Mouse (Mus musculus) ES-Bruce4 (cell line): ENCODE data around the gene Gnaz. TPM values are rescaled to one million over a fixed set of nuclear protein-coding genes. Genes with fewer than 3 reads are reported as not detected.
A peak's percentile ranks its signal among the peaks of the same experiment; 100 is the strongest.

ENCODE experiments used
- H3K27ac ChIP-seq: 2 replicates; pipeline ENCODE4 v1.5.1; 2012; ENCODE audit warnings: low read length, inconsistent platforms; ENCODE audit not compliant: insufficient read depth
- H3K27me3 ChIP-seq: 2 replicates; pipeline ENCODE4 v1.6.1; 2012; ENCODE audit warnings: mild to moderate bottlenecking, low read length, inconsistent platforms; ENCODE audit not compliant: control insufficient read depth, poor library complexity, insufficient read depth, severe bottlenecking
- H3K36me3 ChIP-seq: 2 replicates; pipeline ENCODE4 v1.6.1; 2012; ENCODE audit warnings: inconsistent platforms, mild to moderate bottlenecking, low read length, moderate library complexity; ENCODE audit not compliant: control insufficient read depth, poor library complexity, insufficient read depth, severe bottlenecking
- H3K4me1 ChIP-seq: one replicate; pipeline ENCODE4 v1.8.1; 2011; ENCODE audit warnings: low read length; ENCODE audit not compliant: control insufficient read depth, insufficient read depth
- H3K4me3 ChIP-seq: 2 replicates; pipeline ENCODE4 v1.5.1; 2011; ENCODE audit warnings: low read depth, mild to moderate bottlenecking, low read length
- H3K9ac ChIP-seq: 2 replicates; pipeline ENCODE4 v1.6.1; 2012; ENCODE audit warnings: low read depth, mild to moderate bottlenecking, inconsistent platforms; ENCODE audit not compliant: poor library complexity, severe bottlenecking
- H3K9me3 ChIP-seq: replicated peaks from 2 replicates; pipeline ENCODE4 v1.6.1; 2012; ENCODE audit warnings: mild to moderate bottlenecking, low read length, inconsistent platforms; ENCODE audit not compliant: control insufficient read depth, poor library complexity, insufficient read depth, severe bottlenecking
- CTCF ChIP-seq: IDR thresholded peaks from one replicate; pipeline ENCODE4 v1.8.1; 2011; ENCODE audit warnings: low read depth, low read length
- EP300 ChIP-seq: IDR thresholded peaks from 2 replicates; pipeline ENCODE4 v1.6.1; 2011; ENCODE audit warnings: low read depth, low read length; ENCODE audit not compliant: insufficient read depth
- POLR2A ChIP-seq: IDR thresholded peaks from one replicate; pipeline ENCODE4 v1.8.1; 2011; ENCODE audit warnings: low read length; ENCODE audit not compliant: insufficient read depth
- polyA plus RNA-seq: library from polyadenylated mRNA; stranded (reverse); fragments of >200 nt; gene quantifications from 2 replicates; pipeline ENCODE4 v1.2.4, GENCODE M21; 2011; ENCODE audit warnings: low read depth; ENCODE audit not compliant: missing spikeins, insufficient read depth, insufficient read length

The Gnaz gene
- polyA plus RNA-seq, 1 experiment, result 3.1 TPM

DNA sequence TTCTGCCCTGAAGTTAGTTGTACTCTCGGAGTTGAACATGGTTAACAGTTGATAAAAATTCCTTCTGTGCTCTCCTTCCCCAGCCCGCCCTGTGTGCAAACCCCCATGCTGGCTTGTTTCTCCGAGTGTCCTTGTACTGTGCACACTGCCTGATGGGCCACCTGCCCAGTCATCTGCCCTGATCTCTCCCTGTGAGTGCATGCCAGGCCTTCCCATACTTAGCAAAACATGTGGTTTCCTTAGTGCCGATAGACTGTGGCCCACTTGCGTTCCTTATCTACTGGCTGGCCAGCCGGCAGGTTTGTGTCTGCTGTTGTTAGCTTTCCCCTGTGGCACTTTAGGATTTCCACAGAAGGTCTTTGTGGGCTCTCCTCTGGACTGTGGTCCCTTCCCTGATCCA, 87.1 kb downstream of the Gnaz start:
- no peak for TF ChIP-seq POLR2A
- TF ChIP-seq EP300, result no peak
- no peak for TF ChIP-seq CTCF
- Histone ChIP-seq H3K4me1 (no peaks in the 10 kb centered on the region), H3K36me3 (no peaks in the 10 kb centered on the region), H3K9ac (no peak overlapping the region), H3K9me3 (no peaks in the 10 kb centered on the region), H3K4me3 (no peak overlapping the region), H3K27ac (no peak overlapping the region), H3K27me3 (no peaks in the 10 kb centered on the region)

GRCm38 (mm10) chr10:75055672-75056071, 88.7 kb downstream of the Gnaz start:
- TF ChIP-seq POLR2A (no peak), EP300 (no peak), CTCF (no peak)
- no peaks in the 10 kb centered on the region for H3K4me1 ChIP-seq
- H3K36me3 ChIP-seq, result no peaks in the 10 kb centered on the region
- no peak overlapping the region for H3K27ac ChIP-seq
- no peak overlapping the region for H3K9ac ChIP-seq
- no peak overlapping the region for H3K4me3 ChIP-seq
- H3K9me3 ChIP-seq, result no peaks in the 10 kb centered on the region
- no peaks in the 10 kb centered on the region for H3K27me3 ChIP-seq

DNA sequence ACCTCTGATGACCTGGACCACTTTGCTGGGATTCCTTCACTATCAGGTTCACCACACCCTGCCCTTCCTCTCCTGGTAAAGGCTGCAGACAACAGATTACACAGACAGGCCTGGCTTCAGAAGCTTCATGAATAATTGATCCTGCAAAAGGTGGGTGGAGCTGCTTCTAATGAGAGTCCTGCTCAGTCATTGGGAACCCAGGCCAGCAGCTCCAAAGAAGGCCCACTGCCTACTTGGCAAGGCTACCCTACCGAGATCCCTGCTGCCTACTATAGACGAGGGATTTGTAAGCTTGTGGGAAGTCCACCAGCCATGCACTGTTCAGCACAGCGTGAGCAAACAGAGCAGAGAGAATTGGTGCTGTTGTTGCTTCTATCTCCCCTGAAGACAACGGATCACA, 89.3 kb downstream of the Gnaz start:
- Histone ChIP-seq H3K27me3 (no peaks in the 10 kb centered on the region), H3K9me3 (no peaks in the 10 kb centered on the region), H3K27ac (no peak overlapping the region), H3K9ac (no peak overlapping the region), H3K4me3 (no peak overlapping the region), H3K4me1 (no peaks in the 10 kb centered on the region), H3K36me3 (no peaks in the 10 kb centered on the region)
- TF ChIP-seq CTCF (no peak), POLR2A (no peak), EP300 (no peak)

- Histone ChIP-seq H3K9ac (no peak overlapping the region), H3K4me3 (no peak overlapping the region), H3K4me1 (no peaks in the 10 kb centered on the region), H3K27me3 (peaks cover 2% of the 10 kb centered on the region; the same call in 1 of the 2 replicates), H3K36me3 (no peaks in the 10 kb centered on the region), H3K27ac (no peak overlapping the region), H3K9me3 (no peaks in the 10 kb centered on the region)
- TF ChIP-seq EP300 (no peak), CTCF (no peak), POLR2A (no peak)
Measured at GRCm38 (mm10) chr10:75058336-75058735, 91.4 kb downstream of the Gnaz start.

DNA sequence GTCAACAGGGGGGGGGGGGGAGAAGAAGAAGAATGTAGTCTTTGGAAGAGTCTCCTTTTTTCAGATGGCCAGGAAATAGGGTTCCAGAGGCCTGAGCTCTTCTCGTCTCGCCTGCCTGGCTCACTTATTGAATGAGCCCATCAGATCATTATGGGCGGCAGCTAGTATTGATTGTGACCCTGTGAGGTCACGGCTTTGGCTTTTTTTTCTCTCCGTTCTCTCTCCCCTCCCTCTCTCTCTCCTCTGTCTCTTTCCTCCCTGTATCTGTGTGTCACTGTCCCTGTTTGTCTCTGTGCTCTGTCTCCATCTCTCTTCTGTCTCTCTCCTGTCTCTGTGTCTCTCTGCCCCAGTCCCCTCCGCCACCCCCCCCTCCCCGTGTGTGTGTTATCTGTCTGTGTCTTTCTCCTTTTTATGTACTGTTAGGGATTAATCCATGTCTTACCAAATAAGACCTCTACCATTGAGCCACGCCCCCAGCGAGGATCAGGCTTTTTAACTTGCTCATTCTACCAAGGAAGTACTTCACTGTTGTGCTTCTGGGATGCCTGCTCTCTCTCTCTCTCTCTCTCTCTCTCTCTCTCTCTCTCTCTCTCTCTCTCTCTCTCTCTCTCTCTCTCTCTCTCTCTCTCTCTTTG, 91.9 kb downstream of the Gnaz start:
- Histone ChIP-seq H3K27ac (no peak overlapping the region), H3K9ac (no peak overlapping the region), H3K4me1 (no peaks in the 10 kb centered on the region), H3K9me3 (no peaks in the 10 kb centered on the region), H3K27me3 (peaks cover 2% of the 10 kb centered on the region; the same call in 1 of the 2 replicates), H3K4me3 (no peak overlapping the region), H3K36me3 (no peaks in the 10 kb centered on the region)
- TF ChIP-seq CTCF (no peak), EP300 (no peak), POLR2A (no peak)

- no peaks in the 10 kb centered on the region for H3K36me3 ChIP-seq
- no peaks in the 10 kb centered on the region for H3K4me1 ChIP-seq
- no peaks in the 10 kb centered on the region for H3K9me3 ChIP-seq
- H3K27ac ChIP-seq, result no peak overlapping the region
- TF ChIP-seq POLR2A (no peak), CTCF (peak; percentile 82)
- H3K27me3 ChIP-seq, result peaks cover 2% of the 10 kb centered on the region; the same call in 1 of the 2 replicates
- H3K4me3 ChIP-seq, result no peak overlapping the region
- H3K9ac ChIP-seq, result no peak overlapping the region
Measured at GRCm38 (mm10) chr10:75059396-75059795, 92.4 kb downstream of the Gnaz start.
